Mouse (Mus musculus): ENCODE results near the gene Mcts2. TPM values are rescaled to one million over a fixed set of nuclear protein-coding genes. Genes with fewer than 3 reads are reported as not detected.

The Mcts2 gene
- polyA plus RNA-seq, 1 experiment: 31.5 TPM

GRCm38 (mm10) chr2:152675252-152675791, 11.5 kb upstream of the Mcts2 start:
- Histone ChIP-seq H3K36me3 (ENCODE audit: control insufficient read depth, insufficient read depth, low read length, poor library complexity, severe bottlenecking) (peaks cover 12% of the 10 kb centered on the region), H3K9me3 (replicated peaks; ENCODE audit: control insufficient read depth, insufficient read depth, low read length, poor library complexity, severe bottlenecking) (no peaks in the 10 kb centered on the region), H3K9ac (ENCODE audit: low read depth, poor library complexity, severe bottlenecking) (no peak overlapping the region), H3K4me3 (ENCODE audit: low read depth, low read length) (no peak overlapping the region), H3K4me1 (ENCODE audit: control insufficient read depth, insufficient read depth, low read length) (peaks cover 2% of the 10 kb centered on the region), H3K27me3 (ENCODE audit: control insufficient read depth, insufficient read depth, low read length, poor library complexity, severe bottlenecking) (no peaks in the 10 kb centered on the region), H3K27ac (ENCODE audit: insufficient read depth, low read length) (no peak overlapping the region)
- TF ChIP-seq POLR2A (IDR thresholded peaks at IDR 0.05; ENCODE audit: insufficient read depth, low read length) (no peak), EP300 (IDR thresholded peaks at IDR 0.05; ENCODE audit: insufficient read depth, low read depth, low read length) (no peak), CTCF (IDR thresholded peaks at IDR 0.05; ENCODE audit: low read depth, low read length) (no peak)

GRCm38 (mm10) chr2:152678302-152678701, 8.5 kb upstream of the Mcts2 start:
- Histone ChIP-seq H3K4me1 (ENCODE audit: control insufficient read depth, insufficient read depth, low read length) (peaks cover 2% of the 10 kb centered on the region), H3K9me3 (replicated peaks; ENCODE audit: control insufficient read depth, insufficient read depth, low read length, poor library complexity, severe bottlenecking) (no peaks in the 10 kb centered on the region), H3K36me3 (ENCODE audit: control insufficient read depth, insufficient read depth, low read length, poor library complexity, severe bottlenecking) (peaks cover 35% of the 10 kb centered on the region), H3K27me3 (ENCODE audit: control insufficient read depth, insufficient read depth, low read length, poor library complexity, severe bottlenecking) (no peaks in the 10 kb centered on the region), H3K27ac (ENCODE audit: insufficient read depth, low read length) (no peak overlapping the region), H3K9ac (ENCODE audit: low read depth, poor library complexity, severe bottlenecking) (no peak overlapping the region), H3K4me3 (ENCODE audit: low read depth, low read length) (no peak overlapping the region)
- TF ChIP-seq EP300 (IDR thresholded peaks at IDR 0.05; ENCODE audit: insufficient read depth, low read depth, low read length) (no peak), CTCF (IDR thresholded peaks at IDR 0.05; ENCODE audit: low read depth, low read length) (peak; percentile 47)

GRCm38 (mm10) chr2:152678925-152679324, 7.9 kb upstream of the Mcts2 start:
- TF ChIP-seq POLR2A (IDR thresholded peaks at IDR 0.05; ENCODE audit: insufficient read depth, low read length) (no peak), EP300 (IDR thresholded peaks at IDR 0.05; ENCODE audit: insufficient read depth, low read depth, low read length) (no peak), CTCF (IDR thresholded peaks at IDR 0.05; ENCODE audit: low read depth, low read length) (no peak)
- Histone ChIP-seq H3K9me3 (replicated peaks; ENCODE audit: control insufficient read depth, insufficient read depth, low read length, poor library complexity, severe bottlenecking) (no peaks in the 10 kb centered on the region), H3K27ac (ENCODE audit: insufficient read depth, low read length) (no peak overlapping the region), H3K4me1 (ENCODE audit: control insufficient read depth, insufficient read depth, low read length) (peaks cover 2% of the 10 kb centered on the region), H3K36me3 (ENCODE audit: control insufficient read depth, insufficient read depth, low read length, poor library complexity, severe bottlenecking) (peaks cover 42% of the 10 kb centered on the region), H3K9ac (ENCODE audit: low read depth, poor library complexity, severe bottlenecking) (no peak overlapping the region), H3K4me3 (ENCODE audit: low read depth, low read length) (no peak overlapping the region), H3K27me3 (ENCODE audit: control insufficient read depth, insufficient read depth, low read length, poor library complexity, severe bottlenecking) (no peaks in the 10 kb centered on the region)

GRCm38 (mm10) chr2:152679701-152680355, 7.0 kb upstream of the Mcts2 start:
- no peaks in the 10 kb centered on the region for H3K27me3 ChIP-seq (ENCODE audit: control insufficient read depth, insufficient read depth, low read length, poor library complexity, severe bottlenecking)
- H3K4me3 ChIP-seq (ENCODE audit: low read depth, low read length): no peak overlapping the region
- no peak overlapping the region for H3K9ac ChIP-seq (ENCODE audit: low read depth, poor library complexity, severe bottlenecking)
- H3K4me1 ChIP-seq (ENCODE audit: control insufficient read depth, insufficient read depth, low read length): no peaks in the 10 kb centered on the region
- H3K9me3 ChIP-seq (replicated peaks; ENCODE audit: control insufficient read depth, insufficient read depth, low read length, poor library complexity, severe bottlenecking): peaks cover under 1% of the 10 kb centered on the region; the same call in 1 of the 2 replicates
- peaks cover 51% of the 10 kb centered on the region for H3K36me3 ChIP-seq (ENCODE audit: control insufficient read depth, insufficient read depth, low read length, poor library complexity, severe bottlenecking)
- TF ChIP-seq EP300 (IDR thresholded peaks at IDR 0.05; ENCODE audit: insufficient read depth, low read depth, low read length) (no peak), CTCF (IDR thresholded peaks at IDR 0.05; ENCODE audit: low read depth, low read length) (no peak), POLR2A (IDR thresholded peaks at IDR 0.05; ENCODE audit: insufficient read depth, low read length) (no peak)
- no peak overlapping the region for H3K27ac ChIP-seq (ENCODE audit: insufficient read depth, low read length)

- Histone ChIP-seq H3K9me3 (replicated peaks; ENCODE audit: control insufficient read depth, insufficient read depth, low read length, poor library complexity, severe bottlenecking) (peaks cover 22% of the 10 kb centered on the region), H3K27me3 (ENCODE audit: control insufficient read depth, insufficient read depth, low read length, poor library complexity, severe bottlenecking) (no peaks in the 10 kb centered on the region), H3K27ac (ENCODE audit: insufficient read depth, low read length) (no peak overlapping the region), H3K9ac (ENCODE audit: low read depth, poor library complexity, severe bottlenecking) (no peak overlapping the region), H3K4me3 (ENCODE audit: low read depth, low read length) (no peak overlapping the region), H3K36me3 (ENCODE audit: control insufficient read depth, insufficient read depth, low read length, poor library complexity, severe bottlenecking) (peaks cover 60% of the 10 kb centered on the region), H3K4me1 (ENCODE audit: control insufficient read depth, insufficient read depth, low read length) (no peaks in the 10 kb centered on the region)
- TF ChIP-seq EP300 (IDR thresholded peaks at IDR 0.05; ENCODE audit: insufficient read depth, low read depth, low read length) (no peak), POLR2A (IDR thresholded peaks at IDR 0.05; ENCODE audit: insufficient read depth, low read length) (no peak), CTCF (IDR thresholded peaks at IDR 0.05; ENCODE audit: low read depth, low read length) (no peak)
Observed at GRCm38 (mm10) chr2:152683086-152683485, 3.7 kb upstream of the Mcts2 start.

GRCm38 (mm10) chr2:152686399-152686798, 436 bp upstream of the Mcts2 start:
- Histone ChIP-seq H3K9ac (ENCODE audit: low read depth, poor library complexity, severe bottlenecking) (peak overlapping the region; percentile 33; the same call in 1 of the 2 replicates), H3K9me3 (replicated peaks; ENCODE audit: control insufficient read depth, insufficient read depth, low read length, poor library complexity, severe bottlenecking) (peaks cover 28% of the 10 kb centered on the region), H3K27me3 (ENCODE audit: control insufficient read depth, insufficient read depth, low read length, poor library complexity, severe bottlenecking) (no peaks in the 10 kb centered on the region), H3K4me1 (ENCODE audit: control insufficient read depth, insufficient read depth, low read length) (no peaks in the 10 kb centered on the region), H3K4me3 (ENCODE audit: low read depth, low read length) (no peak overlapping the region), H3K36me3 (ENCODE audit: control insufficient read depth, insufficient read depth, low read length, poor library complexity, severe bottlenecking) (peaks cover 60% of the 10 kb centered on the region), H3K27ac (ENCODE audit: insufficient read depth, low read length) (peak overlapping the region; percentile 45; the same call in 1 of the 2 replicates)
- TF ChIP-seq POLR2A (IDR thresholded peaks at IDR 0.05; ENCODE audit: insufficient read depth, low read length) (no peak), CTCF (IDR thresholded peaks at IDR 0.05; ENCODE audit: low read depth, low read length) (no peak), EP300 (IDR thresholded peaks at IDR 0.05; ENCODE audit: insufficient read depth, low read depth, low read length) (no peak)

Measured in ES-Bruce4 (cell line).